Mouse (Mus musculus) G1E (cell line): ENCODE results near the gene Tceal9.

ENCODE experiments used
- CTCF ChIP-seq: IDR thresholded peaks from 2 replicates; pipeline ENCODE4 v1.5.1; 2012; ENCODE audit warnings: low read depth, low read length, inconsistent platforms, mixed read lengths
- GATA1 ChIP-seq: IDR thresholded peaks from 2 replicates; pipeline ENCODE4 v1.6.1; 2012; ENCODE audit warnings: borderline replicate concordance, low read length, inconsistent platforms, mixed read lengths
- TAL1 ChIP-seq: conservative IDR thresholded peaks from 2 replicates; pipeline ENCODE4 v1.6.1; 2012; ENCODE audit warnings: low read depth, low read length, inconsistent platforms, mixed read lengths

DNA sequence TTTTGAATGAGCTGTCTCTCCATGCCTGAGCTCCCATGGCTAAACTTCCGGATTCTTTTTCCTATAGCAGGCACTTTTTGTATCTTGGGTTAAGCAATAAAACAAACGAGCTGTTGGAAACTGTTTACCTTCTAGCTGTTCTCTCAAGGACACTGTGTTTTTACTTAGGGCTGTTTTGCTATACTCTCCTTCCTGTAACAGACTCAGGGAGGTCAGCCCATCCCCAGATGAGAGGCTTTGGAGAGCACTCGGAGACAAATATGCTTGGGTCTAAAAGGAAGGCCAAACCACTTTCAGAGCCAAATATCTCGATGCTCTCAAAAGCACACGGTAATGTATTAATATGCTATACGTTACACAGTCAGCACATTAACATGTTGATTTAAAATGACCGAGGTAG lies 4.8 kb downstream of the Tceal9 start:
- TF ChIP-seq CTCF (no peak), TAL1 (no peak), GATA1 (no peak)
